Mouse (Mus musculus) lung, postnatal 10 days (tissue): ENCODE data around the gene D630039A03Rik.

Experiments used
- DNase-seq: peaks from one replicate; pipeline ENCODE4 v3.0.0; 2021

The D630039A03Rik gene

DNA sequence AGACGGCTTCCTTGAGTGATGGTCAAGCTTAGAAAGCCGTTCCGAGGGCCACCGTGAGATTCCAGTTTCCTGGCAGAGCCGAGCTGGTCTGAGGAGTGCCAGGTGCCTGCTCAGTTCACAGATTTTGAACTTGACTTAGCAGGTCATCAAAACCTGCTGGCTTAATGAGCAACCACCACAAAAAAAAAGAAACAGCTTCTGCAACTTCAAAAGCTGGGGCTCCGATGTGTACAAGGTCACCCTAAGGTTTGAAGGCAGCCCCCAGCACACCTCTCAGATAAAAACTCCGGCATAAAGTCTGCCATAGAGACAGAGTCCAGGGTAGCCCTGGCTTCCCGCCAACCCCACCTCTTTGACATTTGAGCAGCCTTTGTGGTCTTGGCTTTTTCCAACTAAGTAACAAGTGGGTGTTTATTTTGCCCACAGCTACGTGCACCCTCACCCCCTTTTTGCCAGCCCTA lies at the start of gene D630039A03Rik:
Gene D630039A03Rik (minus strand): TSS at position 97 of the 461 bp plus-strand sequence.
- DNase-seq: peak; percentile 28

DNA sequence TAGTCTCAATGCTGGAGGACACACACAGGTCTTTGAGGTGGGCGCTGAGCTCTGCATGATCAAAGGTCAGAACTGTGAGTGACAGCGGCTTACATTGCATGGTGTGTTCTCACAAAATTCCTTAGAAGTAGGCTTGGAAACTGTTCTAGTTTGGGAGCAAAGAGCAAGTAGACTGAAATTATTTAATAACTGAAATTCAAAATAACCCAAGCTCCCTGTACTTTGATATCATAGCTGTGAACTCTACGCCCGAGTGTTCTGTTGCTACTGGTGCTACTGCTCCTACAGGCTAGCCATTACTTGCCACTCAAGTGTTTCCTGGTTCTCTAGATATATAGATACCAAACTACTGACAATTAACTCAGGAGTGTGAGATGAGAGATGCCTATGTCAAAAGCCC lies 49.4 kb upstream of the D630039A03Rik start:
- no peak for DNase-seq

DNA sequence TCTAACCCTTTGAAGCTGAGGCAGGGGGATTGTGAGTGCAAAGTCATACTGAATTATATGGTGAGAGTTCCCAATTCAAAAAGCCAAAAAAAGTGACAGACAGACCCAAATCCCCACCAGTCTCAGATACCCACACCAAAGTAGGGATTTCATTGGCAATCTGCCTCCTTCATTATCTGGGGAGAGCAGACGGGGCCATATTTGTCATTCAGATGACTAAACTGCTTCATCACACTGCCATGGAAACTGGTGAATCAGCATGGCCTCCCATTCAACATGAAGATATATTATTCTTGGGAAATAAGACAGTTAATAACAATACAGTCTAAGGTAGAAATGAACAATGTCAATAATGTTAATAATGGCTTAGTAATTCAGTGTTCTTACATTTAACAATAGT lies 48.0 kb upstream of the D630039A03Rik start:
- no peak for DNase-seq

DNA sequence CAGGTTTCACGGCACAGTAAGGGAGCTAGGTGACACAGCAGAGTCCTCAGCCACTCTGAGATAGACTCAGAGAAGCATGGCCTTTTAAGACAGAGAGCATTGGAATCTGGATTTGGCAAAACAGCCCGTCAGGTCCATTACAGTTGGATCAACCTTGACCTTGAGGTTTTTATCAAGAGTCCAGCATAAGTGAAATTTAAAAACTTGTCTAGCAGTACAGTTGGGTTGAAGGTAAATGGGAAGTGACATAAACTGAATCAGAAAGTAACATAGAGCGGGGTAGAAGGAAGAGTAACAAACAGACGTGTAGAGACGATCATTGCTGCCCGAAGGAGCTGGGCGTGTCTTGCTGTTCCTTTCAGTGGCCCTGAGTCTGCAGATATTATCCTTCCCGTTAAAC lies 43.0 kb upstream of the D630039A03Rik start:
- DNase-seq: no peak

DNA sequence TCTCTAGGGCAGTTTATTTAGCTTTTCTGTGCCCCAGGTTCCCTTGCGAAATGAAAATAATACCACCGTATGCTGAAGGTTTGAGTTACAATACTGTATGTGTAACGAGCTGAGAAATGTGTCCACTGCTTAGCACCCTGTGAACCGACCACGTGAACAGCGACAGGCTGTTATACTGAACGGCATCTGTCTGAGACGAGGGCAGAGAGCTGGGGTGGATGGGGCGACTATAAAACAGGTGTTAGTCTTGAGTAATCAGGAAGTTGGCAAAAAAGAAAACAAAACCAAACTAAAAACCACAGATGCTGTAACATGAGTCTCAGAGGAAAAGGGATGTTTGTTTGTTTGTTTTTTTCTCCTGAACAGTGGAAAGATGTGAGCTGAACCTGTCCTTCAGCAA lies 42.0 kb upstream of the D630039A03Rik start:
- no peak for DNase-seq

DNA sequence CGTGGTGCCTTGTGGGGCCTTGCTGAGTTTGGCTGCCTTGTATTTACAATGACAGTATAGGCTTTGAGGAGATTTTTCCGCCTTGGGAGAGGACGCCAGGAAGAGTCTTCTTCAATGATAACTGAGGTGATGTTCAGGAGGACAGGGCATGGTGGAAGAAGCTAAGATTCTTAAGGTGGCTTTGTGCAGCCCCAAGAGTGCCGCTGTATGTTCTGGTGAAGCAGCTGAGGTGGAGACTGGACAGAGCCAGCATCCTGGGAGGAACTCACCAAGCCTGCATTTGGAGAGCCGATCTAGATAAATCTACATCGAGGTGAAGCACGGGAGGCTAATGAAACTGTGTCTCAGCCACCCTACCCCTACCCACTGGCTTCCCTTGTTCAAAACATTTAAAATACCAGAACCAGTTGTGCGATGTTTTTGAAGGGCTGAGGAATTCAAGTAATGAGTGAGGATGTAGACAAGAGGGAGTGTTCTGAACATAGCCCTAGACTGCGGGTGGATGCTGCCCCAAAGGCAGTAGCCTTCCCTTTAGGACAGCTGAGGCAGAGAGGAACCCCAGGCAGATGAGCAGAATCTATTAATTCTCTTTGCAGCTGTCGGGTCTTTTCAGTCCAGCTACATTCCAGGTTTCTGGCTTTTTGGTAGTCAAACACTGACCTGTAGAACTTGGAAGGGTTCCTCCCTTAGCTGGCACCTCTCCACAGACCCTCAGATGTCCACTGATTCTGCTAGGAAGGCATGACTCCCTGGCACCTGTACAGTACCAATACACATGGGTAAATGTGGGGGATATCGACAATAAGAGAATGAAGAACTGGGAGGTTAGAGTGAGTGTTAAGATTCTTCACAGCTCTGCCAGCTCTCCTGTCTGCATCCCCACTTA lies 41.3 kb upstream of the D630039A03Rik start:
- DNase-seq: no peak

DNA sequence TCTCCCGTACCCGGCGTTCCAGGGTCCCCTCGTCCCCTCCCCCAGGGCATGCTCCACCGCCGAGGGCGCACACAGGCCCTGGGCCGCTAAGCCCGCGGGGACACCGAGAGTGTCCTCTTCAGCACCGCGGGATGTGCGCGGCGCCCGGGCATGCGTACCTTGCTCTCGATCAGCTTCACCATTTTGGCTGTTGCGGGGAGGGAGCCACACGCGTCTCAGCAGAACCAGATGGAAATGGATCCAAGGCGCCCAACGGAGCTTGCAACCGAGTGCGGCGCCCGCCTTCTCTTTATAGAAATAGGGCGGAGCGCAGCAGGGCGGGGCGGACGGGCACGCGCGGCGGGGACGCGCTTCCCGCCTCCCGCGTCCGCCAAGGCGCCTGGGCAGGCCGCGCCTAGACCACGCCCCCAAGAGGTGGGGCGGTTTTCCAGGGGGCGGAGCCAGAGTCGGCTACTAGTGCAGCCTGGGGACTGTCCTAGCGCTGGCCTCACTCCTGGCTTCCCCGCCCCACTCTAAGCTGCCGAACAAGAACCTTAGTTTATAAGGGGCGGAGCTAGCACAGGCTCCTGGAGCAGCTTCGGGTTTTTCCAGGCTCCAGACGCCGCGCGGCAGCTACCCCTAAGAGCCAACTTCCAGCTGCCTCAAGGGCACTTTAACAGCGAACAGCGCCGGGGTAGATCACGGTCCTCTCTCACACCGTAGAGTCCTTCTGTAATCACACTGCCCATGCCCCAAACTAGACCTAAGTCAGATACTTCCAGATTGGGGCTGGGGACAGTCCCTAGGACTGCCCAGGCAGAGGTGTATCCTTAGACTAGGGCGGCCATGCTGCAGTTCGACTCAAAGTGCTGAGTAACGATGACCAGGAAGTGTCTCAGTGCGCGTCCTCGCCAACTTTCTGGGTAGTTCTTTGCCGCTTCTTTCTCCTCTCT lies 40.2 kb upstream of the D630039A03Rik start, which contains the start of gene Txn1:
Gene Txn1 (minus strand): TSS at position 383 of the 932 bp plus-strand sequence.
- peak; percentile 98 for DNase-seq

DNA sequence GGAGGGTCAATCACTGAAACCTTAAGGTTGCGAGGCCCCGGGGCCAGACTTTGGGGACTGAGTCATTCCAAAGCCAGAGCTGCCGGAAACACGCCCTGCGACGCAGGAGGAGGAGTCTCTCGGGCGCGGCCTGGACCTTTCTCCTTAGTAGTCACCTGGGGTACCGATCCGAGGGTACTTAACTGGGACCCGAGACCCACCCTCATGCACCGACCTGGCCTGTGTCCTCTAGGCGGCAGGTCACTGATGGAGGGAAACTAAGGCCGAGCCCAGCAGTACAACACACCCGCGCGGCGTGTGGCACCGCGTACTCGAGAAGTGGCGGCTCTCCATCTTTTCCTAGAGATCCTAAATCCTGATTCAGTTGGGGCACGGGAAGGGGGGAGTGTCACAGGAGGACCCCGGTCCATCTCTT lies 39.5 kb upstream of the D630039A03Rik start:
- DNase-seq: peak; percentile 79

DNA sequence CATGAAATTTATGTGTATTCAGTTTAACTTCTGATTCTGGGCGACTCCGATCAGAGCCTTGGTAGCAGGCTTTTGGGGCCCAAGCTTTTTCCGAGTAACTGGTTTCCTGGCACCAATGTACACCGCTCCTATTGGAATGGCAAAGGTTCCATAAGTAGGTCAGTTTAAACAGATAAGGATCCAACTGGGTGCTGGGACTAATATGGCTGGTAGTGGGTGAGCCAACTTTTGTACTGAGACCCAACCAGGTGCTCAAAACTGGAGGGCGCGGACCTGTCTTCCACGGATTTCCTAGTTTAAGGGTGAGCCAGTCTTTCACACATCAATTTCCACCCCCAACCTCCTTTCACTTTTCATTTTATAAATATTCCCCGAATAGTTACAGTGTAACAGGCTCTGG lies 38.9 kb upstream of the D630039A03Rik start:
- no peak for DNase-seq

DNA sequence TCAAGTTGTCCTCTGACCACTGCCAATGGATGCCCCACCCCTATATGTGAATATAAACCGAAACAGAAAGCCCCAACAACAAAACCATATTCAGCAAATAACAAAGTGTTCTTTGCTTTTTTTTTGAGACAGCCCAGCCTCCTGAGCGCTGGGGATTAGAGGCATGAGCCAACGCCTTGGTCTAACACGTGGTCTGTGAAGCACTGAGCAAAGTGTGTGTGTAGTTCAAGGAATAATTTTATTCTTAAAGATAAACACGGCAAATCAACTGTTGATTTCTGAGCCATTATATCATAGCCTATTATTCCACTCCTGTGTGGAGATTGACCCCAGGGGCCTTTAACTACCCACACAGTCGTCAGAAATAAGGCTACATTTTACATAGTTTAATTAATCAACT lies 38.5 kb upstream of the D630039A03Rik start:
- no peak for DNase-seq

DNA sequence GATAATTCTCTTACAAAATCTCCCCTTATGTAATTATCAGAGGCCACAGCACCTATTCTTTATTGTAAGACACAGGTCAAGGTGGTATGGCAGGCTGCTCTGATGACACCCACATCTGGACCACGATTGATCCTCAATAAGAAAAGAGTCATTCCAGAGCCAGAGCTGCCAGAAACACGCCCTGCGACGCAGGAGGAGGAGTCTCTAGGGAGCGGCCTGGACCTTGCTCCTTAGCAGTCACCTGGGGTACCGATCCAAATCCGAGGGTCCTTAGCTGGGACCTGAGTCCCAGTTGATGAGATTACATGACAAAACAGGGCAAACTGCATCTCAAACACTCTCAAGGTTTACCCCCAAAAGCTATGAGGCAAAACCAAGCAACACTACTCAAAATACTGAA lies 37.7 kb upstream of the D630039A03Rik start:
- no peak for DNase-seq

DNA sequence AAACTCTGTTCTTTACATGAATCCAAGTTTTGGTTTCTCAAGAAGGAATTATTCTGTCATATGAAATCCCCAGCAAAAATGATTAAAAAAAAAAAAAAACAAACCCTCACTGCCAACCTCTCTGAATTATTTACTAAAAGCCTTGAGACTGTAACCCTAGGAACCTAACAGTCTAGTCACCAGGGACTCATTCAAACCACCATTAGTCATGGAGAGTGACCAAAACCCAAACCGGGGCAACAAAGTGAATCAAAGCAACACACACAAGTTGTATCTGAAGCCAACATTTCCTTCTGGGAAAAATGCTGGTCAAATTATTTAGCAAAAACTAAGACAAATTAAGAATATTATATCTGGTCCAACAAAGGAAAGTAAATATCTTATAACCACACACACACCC lies 36.8 kb upstream of the D630039A03Rik start:
- no peak for DNase-seq

DNA sequence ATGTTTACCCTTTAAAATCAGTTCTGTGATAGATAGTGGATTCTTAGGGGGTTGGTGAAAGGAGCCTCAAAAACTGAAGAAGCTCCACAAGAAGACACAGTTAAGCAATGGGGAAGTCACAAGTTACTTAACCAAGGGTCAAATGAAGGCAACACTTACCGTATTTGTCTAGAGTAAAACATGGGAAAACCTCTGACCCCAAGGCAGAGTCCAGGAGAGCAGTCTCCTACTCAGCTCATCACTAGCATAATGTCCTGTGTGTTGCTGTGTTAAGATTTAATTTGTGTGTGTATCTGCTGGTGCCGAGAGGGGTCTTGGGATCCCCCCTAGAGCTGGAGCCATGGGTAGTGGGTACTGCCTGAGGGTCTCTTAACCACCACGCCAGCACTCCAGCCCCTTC lies 36.3 kb upstream of the D630039A03Rik start:
- DNase-seq: no peak

DNA sequence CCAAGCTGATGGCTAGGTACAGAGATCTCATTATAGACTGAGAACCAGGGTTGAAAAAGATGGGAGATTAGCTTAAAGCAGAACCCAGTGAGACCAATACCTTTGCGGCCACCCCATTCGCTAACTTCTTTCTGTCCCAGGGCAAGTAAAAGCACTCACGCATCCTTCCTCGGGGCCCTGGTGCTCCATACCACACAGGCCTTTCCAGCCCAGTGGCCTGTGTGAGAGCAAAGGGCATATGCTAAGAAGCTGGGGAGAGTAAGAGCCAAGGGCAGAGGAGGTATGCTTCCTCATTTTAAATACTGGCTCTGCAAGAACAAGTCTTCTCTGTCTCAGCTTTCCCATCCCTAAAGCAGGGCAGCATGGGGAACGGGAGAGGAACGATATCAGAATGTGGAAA lies 33.8 kb upstream of the D630039A03Rik start:
- no peak for DNase-seq

DNA sequence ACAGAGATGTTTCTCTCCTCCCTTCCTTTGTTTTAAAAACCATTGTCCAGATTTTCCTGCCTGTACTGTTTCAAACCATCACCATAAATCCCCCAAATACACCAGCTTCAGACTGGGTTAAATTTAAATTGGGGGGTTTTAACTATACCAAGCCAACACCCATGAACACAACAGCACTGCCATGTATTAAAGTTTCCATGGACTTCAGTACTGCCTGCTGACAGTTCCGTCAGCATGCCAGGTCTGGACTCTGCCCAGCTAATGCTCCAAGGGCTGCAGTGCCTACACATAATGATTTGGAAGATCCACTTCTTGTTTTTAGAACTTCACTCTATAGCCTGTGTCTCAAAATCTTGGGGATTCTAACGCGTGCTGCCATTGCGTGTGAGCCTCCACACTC lies 31.4 kb upstream of the D630039A03Rik start:
- no peak for DNase-seq

DNA sequence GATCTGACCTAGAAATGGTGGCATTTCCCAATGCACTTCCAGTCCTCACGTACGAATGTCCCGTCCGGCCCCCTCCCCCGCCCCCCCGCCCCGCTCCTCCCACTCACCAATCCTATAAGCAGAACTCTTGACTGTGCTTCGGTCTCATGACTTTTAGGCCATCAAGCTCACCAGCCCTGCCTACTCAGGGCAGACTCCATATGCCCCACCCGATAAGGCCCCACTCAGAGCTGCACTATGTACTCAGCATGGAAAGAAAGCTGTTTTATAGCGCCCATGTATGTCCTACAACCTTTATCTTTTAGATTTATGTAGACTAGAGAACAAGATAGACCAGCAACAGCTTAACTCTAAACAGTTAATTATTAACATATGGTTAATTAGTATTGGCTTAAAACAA lies 30.9 kb upstream of the D630039A03Rik start:
- no peak for DNase-seq

DNA sequence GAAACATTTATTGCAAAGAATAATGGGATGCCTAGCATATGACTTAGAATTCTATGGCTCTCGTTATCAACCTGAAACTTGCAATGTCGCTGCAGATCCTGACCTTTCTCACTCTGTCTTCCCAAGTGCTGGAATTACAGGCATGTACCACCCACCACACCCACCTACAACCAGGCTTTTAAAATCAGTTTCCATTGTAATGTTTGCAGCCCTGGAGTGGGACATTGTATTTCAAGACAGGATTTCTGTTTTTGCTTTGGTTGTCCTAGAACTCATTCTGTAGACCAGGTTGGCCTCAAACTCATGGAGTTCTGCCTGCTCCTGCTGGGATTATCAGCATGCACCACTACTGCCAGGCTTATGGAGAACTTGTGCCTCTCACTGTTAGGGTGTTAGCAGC lies 26.8 kb upstream of the D630039A03Rik start:
- DNase-seq: no peak

DNA sequence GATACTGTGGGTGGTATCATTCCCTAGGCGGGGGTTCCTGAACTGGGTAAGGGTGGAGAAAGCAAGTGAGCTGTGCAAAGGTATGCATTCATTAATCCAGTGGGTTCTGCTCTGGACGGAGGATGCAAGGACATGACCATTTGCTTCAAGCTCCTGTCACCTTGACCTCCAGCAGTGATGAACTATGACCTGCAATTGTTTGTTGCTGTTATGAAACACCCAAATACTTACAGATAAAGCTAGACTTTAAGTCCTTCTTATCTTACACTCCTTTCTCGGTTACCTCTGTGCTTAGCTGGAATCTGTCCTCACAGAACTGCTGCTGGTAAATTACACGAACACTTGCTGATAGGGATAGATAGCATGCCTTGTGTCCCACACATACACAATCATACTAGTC lies 24.5 kb upstream of the D630039A03Rik start:
- no peak for DNase-seq

DNA sequence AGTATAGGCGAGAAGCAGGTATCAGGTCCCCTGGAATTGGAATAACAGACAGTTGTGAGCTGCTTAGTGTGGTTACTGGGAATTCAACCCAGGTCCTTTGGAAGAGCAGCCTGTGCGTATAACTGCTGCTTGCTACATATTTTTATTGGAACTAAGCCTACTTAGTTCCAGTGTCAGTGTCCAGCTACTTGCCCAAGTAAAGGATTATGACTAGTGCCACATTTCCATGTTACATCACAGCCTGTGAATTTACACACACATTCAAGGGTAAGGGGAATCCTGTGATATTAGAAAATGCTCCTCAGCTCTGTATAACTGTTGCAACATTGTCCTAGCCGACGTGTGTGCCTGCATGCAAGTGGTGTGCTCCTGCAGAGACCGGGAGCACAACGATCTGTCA lies 21.2 kb upstream of the D630039A03Rik start:
- no peak for DNase-seq

DNA sequence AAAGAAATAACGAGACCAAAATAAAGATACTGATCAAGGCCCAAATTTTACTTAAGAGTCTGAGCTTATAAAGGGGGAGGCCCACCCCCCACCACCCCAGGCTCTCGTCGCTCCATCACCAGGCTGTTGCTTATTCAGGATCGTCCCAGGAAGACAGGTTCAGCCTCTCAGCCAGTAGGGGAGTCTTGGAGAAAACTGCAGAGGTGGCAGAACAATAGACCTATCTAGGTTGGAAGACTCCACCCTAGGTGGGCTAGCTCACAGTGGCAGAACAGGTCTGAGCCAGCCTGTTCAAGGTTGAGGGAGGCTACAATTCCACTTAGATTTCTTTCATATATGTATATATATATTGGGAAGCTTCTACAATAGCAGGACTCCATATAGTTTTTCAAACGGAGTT lies 18.1 kb upstream of the D630039A03Rik start:
- no peak for DNase-seq

DNA sequence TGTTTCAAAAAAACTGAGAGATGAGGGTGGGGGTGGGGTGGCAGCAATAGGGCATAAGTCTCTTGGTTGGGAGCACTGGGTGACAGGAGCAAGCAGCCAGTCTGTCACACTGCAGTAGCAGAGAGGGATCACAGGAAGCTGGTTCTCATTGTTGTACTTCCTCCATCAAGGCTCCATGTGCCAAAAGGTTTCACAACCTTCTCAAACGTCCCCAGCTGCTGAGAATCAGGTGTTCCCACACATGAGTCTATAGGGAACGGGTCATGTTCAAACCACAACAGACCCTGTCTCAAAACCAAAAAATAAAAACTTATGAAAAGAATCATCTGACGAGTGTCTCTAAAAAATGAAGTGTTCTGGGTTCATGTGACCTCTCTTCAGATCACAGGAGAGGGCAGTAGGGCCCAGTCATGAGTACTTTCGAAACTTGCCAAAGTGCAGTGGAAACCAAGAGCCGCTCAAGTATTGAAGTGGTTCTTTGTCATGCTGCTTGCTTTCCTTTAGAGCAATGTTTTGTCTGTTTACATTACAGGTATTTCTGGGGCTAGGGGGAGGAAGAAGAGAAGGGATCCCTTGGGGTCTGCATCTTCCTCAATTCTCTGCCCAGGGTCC lies 14.6 kb upstream of the D630039A03Rik start:
- peak; percentile 36 for DNase-seq

DNA sequence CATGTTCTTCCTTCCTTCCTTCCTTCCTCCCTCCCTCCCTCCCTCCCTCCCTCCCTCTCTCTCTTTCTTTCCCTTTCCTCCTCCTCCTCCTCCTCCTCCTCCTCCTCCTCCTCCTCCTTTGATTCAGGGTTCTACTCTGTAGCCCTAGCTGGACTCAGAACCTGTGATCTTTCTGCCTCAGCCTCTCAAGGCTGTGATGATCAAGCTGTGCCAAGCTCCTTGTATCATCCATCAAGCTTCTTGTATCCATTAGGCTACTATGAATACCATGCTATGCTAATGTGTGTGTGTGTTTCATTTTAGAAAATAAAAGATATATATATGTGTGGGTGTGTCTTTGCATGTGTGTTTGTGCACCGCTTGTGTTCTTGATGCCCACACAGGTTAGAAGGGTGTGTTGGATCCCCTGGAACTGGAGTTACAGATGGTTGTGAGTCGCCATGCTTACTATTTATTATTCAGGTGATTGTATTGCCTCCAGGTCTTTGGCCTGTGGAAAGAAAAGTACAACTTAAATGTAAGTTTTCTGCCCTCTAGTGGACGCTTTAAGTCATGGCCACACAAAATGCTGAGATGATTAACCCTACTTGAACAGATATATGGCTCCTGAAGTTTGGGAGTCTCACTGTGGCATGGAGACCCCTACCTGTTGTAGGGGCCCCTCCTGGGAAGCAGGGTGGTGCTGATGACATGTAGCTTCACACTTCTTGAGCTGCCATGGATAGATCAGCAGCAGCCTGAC lies 11.5 kb upstream of the D630039A03Rik start:
- DNase-seq: peak; percentile 46
